Mouse (Mus musculus) MEL (cell line): ENCODE results near the gene Susd3.

Source experiments
- CTCF ChIP-seq, 3 experiments: IDR thresholded peaks in 2 of 3; conservative IDR thresholded peaks in 1 of 3; 2 replicates each; pipeline ENCODE4 v1.5.1; 2011 to 2012; ENCODE audit warnings: low read length in 3 of 3, low read depth in 2 of 3, mild to moderate bottlenecking in 2 of 3, improper control_type of control experiment in 1 of 3, inconsistent platforms in 1 of 3, mixed read lengths in 1 of 3, moderate library complexity in 1 of 3; ENCODE audit not compliant: control insufficient read depth in 1 of 3, insufficient read depth in 1 of 3, poor library complexity in 1 of 3, severe bottlenecking in 1 of 3
- E2F4 ChIP-seq: IDR thresholded peaks from 2 replicates; pipeline ENCODE4 v1.6.1; 2011; ENCODE audit warnings: low read depth, low read length, improper control_type of control experiment, borderline replicate concordance
- EP300 ChIP-seq, 2 experiments: IDR thresholded peaks; 2 replicates each; pipeline ENCODE4 v1.6.1; 2011; ENCODE audit warnings: improper control_type of control experiment in 2 of 2, low read length in 2 of 2, low read depth in 1 of 2, mild to moderate bottlenecking in 1 of 2
- GATA1 ChIP-seq: IDR thresholded peaks from 2 replicates; pipeline ENCODE4 v1.6.1; 2011; ENCODE audit warnings: low read depth, low read length, improper control_type of control experiment
- HCFC1 ChIP-seq: IDR thresholded peaks from 2 replicates; pipeline ENCODE4 v1.6.1; 2012; ENCODE audit warnings: low read depth, mild to moderate bottlenecking, inconsistent platforms, low read length, improper control_type of control experiment, moderate library complexity
- MAX ChIP-seq: IDR thresholded peaks from 2 replicates; pipeline ENCODE4 v1.6.1; 2011; ENCODE audit warnings: low read length, improper control_type of control experiment
- NRF1 ChIP-seq: IDR thresholded peaks from 2 replicates; pipeline ENCODE4 v1.6.1; 2014; ENCODE audit warnings: low read depth, mild to moderate bottlenecking, inconsistent platforms, low read length, improper control_type of control experiment, moderate library complexity; ENCODE audit not compliant: poor library complexity, insufficient read depth, severe bottlenecking
- POLR2A ChIP-seq, 2 experiments: IDR thresholded peaks; 2 replicates each; pipeline ENCODE4 v1.6.1; 2011 to 2012; ENCODE audit warnings: low read length in 2 of 2, mild to moderate bottlenecking in 2 of 2, control low read depth in 1 of 2, improper control_type of control experiment in 1 of 2, low read depth in 1 of 2, moderate library complexity in 1 of 2; ENCODE audit not compliant: control insufficient read depth in 1 of 2, insufficient read depth in 1 of 2, poor library complexity in 1 of 2
- TAL1 ChIP-seq: IDR thresholded peaks from 2 replicates; pipeline ENCODE4 v1.6.1; 2012; ENCODE audit warnings: mild to moderate bottlenecking, inconsistent platforms, low read length, moderate library complexity, mixed read lengths
- UBTF ChIP-seq: IDR thresholded peaks from 2 replicates; pipeline ENCODE4 v1.6.1; 2012; ENCODE audit warnings: low read depth, mild to moderate bottlenecking, inconsistent platforms, low read length, improper control_type of control experiment, moderate library complexity, borderline replicate concordance; ENCODE audit not compliant: insufficient read depth
- USF1 ChIP-seq: IDR thresholded peaks from 2 replicates; pipeline ENCODE4 v1.6.1; 2014; ENCODE audit warnings: low read depth, mild to moderate bottlenecking, inconsistent platforms, low read length, improper control_type of control experiment, moderate library complexity
- USF2 ChIP-seq, 2 experiments: IDR thresholded peaks; 2 replicates each; pipeline ENCODE4 v1.6.1; 2011 to 2012; ENCODE audit warnings: improper control_type of control experiment in 2 of 2, low read length in 2 of 2, borderline replicate concordance in 1 of 2, inconsistent platforms in 1 of 2, low read depth in 1 of 2, mild to moderate bottlenecking in 1 of 2; ENCODE audit not compliant: insufficient read depth in 1 of 2

GRCm38 (mm10) chr13:49212711-49213500 lies 35.6 kb downstream of the Susd3 start:
- TF ChIP-seq USF1, result no peak
- TF ChIP-seq E2F4, result no peak
- no peak for TF ChIP-seq POLR2A (IDR thresholded peaks at IDR 0.05; ENCODE audit: control insufficient read depth in 1 of 2, insufficient read depth in 1 of 2, low read depth in 1 of 2, low read length in 2 of 2, poor library complexity in 1 of 2)
- no peak for TF ChIP-seq CTCF (IDR thresholded peaks at IDR 0.05 in 2 of 3, conservative IDR thresholded peaks at IDR 0.05 in 1 of 3; ENCODE audit: control insufficient read depth in 1 of 3, insufficient read depth in 1 of 3, low read depth in 2 of 3, low read length in 3 of 3, poor library complexity in 1 of 3, severe bottlenecking in 1 of 3)
- TF ChIP-seq MAX, result no peak
- no peak for TF ChIP-seq NRF1
- no peak for TF ChIP-seq UBTF
- TF ChIP-seq EP300 (IDR thresholded peaks at IDR 0.05; ENCODE audit: low read depth in 1 of 2, low read length in 2 of 2), result no peak
- no peak for TF ChIP-seq HCFC1
- no peak for TF ChIP-seq USF2 (IDR thresholded peaks at IDR 0.05; ENCODE audit: borderline replicate concordance in 1 of 2, insufficient read depth in 1 of 2, low read depth in 1 of 2, low read length in 2 of 2)
- no peak for TF ChIP-seq TAL1
- TF ChIP-seq GATA1, result no peak
